Mouse (Mus musculus) gastrocnemius, adult 8-10 months (tissue): ENCODE results near the gene Hesx1. TPM values are rescaled to one million over a fixed set of nuclear protein-coding genes. Genes with fewer than 3 reads are reported as not detected.

Experiments
- total RNA-seq, 4 experiments: library from RNA; stranded (reverse); gene quantifications; 2 replicates each; pipeline ENCODE4 v1.2.4; 2022

Hesx1 gene
- total RNA-seq, 4 experiments from 2014 or later: not detected

Other genes with a start within 250 kb of the Hesx1 start
- gene Asb14, start 99.9 kb upstream of the Hesx1 start, total RNA-seq: 100 to 1,000 TPM; 119 to 141 (median 124) TPM
- gene Appl1, start 23.2 kb upstream of the Hesx1 start, total RNA-seq: 10 to 100 TPM; 13.5 to 22.0 (median 18.2) TPM
- gene Il17rd, start 44.5 kb downstream of the Hesx1 start, total RNA-seq: 1 to 10 TPM; 1.5 to 2.4 (median 1.6) TPM
- gene Arhgef3, start 120.5 kb downstream of the Hesx1 start, total RNA-seq: 10 to 100 TPM in 3 of 4 experiments, 1 to 10 TPM in 1; 9.4 to 30.0 (median 18.7) TPM